Mouse (Mus musculus): Measurements from ENCODE around the gene Acnat1.
"Not testable (repeated sequence)": the region's sequence is repeated elsewhere in the genome, so short reads cannot be mapped to it uniquely, and the experiment has no call there.

Acnat1 gene

GRCm38 (mm10) chr4:49451848-49452551, 21.7 kb downstream of the Acnat1 start:
- DNase-seq = no peak

- DNase-seq = not testable (repeated sequence)
Measured at GRCm38 (mm10) chr4:49451133-49451847, 22.4 kb downstream of the Acnat1 start.

GRCm38 (mm10) chr4:49436968-49437367, 36.7 kb downstream of the Acnat1 start:
- DNase-seq = not testable (repeated sequence)

GRCm38 (mm10) chr4:49410151-49410550, 63.6 kb downstream of the Acnat1 start:
- DNase-seq = not testable (repeated sequence)

GRCm38 (mm10) chr4:49407957-49408356, 65.8 kb downstream of the Acnat1 start, which contains the start of gene Acnat2:
TSS of gene Acnat2 (minus strand) at chr4:49408151.
- not testable (repeated sequence) for DNase-seq
